Mouse (Mus musculus) testis, adult 10 weeks (tissue): ENCODE measurements around the gene Otp. TPM values are rescaled to one million over a fixed set of nuclear protein-coding genes. Genes with fewer than 3 reads are reported as not detected.

Experiments
- polyA plus RNA-seq: library from polyadenylated mRNA; stranded (reverse); fragments of 350-450 nt; fragmentation: Illumina TruSeq; extraction: RNeasy Lipid Tissue Mini Kit (QIAGEN cat#74804); gene quantifications from one replicate; pipeline ENCODE4 v1.2.3, GENCODE M21; 2014; ENCODE audit warnings: low read depth, low replicate concordance

The Otp gene
- polyA plus RNA-seq = not detected

GRCm38 (mm10) chr13:94875396-94875880 lies at the start of gene Otp:
Gene Otp (plus strand): TSS chr13:94875602.

Other genes starting within 250 kb of the Otp start
- 562 TPM for gene Tbca, start 86.7 kb upstream of the Otp start, polyA plus RNA-seq
- gene Wdr41, start 100.7 kb downstream of the Otp start, polyA plus RNA-seq = 16.3 TPM